Mouse (Mus musculus) erythroblast, embryonic 14.5 days (primary cell): Measurements from ENCODE around the gene Pde5a. TPM values are rescaled to one million over a fixed set of nuclear protein-coding genes. Genes with fewer than 3 reads are reported as not detected.

ENCODE experiments used
- H3K27me3 ChIP-seq: 2 replicates; pipeline ENCODE4 v1.6.1; 2012; ENCODE audit warnings: inconsistent platforms; ENCODE audit not compliant: control insufficient read depth
- H3K36me3 ChIP-seq: 2 replicates; pipeline ENCODE4 v1.6.1; 2012; ENCODE audit warnings: mild to moderate bottlenecking, inconsistent platforms; ENCODE audit not compliant: control insufficient read depth
- H3K4me1 ChIP-seq: 2 replicates; pipeline ENCODE4 v1.6.1; 2012; ENCODE audit warnings: inconsistent platforms; ENCODE audit not compliant: control insufficient read depth
- H3K4me3 ChIP-seq: replicated peaks from 2 replicates; pipeline ENCODE3; 2012; ENCODE audit warnings: moderate library complexity, mild to moderate bottlenecking, inconsistent platforms
- H3K9me3 ChIP-seq: 2 replicates; pipeline ENCODE4 v1.6.1; 2012; ENCODE audit warnings: low read length, inconsistent platforms, mixed read lengths; ENCODE audit not compliant: control insufficient read depth
- GATA1 ChIP-seq: IDR thresholded peaks from 2 replicates; pipeline ENCODE4 v1.6.1; 2012; ENCODE audit warnings: low read length, inconsistent platforms, mixed read lengths
- TAL1 ChIP-seq: IDR thresholded peaks from 3 replicates; pipeline ENCODE4 v1.6.1; 2012; ENCODE audit warnings: low read length, inconsistent platforms, mixed read lengths
- polyA plus RNA-seq: library from polyadenylated mRNA; stranded (reverse); fragments of >175 nt; gene quantifications from 2 replicates; pipeline ENCODE4 v1.2.3, GENCODE M21; 2012

Gene Pde5a
- polyA plus RNA-seq, 1 experiment = not detected

DNA sequence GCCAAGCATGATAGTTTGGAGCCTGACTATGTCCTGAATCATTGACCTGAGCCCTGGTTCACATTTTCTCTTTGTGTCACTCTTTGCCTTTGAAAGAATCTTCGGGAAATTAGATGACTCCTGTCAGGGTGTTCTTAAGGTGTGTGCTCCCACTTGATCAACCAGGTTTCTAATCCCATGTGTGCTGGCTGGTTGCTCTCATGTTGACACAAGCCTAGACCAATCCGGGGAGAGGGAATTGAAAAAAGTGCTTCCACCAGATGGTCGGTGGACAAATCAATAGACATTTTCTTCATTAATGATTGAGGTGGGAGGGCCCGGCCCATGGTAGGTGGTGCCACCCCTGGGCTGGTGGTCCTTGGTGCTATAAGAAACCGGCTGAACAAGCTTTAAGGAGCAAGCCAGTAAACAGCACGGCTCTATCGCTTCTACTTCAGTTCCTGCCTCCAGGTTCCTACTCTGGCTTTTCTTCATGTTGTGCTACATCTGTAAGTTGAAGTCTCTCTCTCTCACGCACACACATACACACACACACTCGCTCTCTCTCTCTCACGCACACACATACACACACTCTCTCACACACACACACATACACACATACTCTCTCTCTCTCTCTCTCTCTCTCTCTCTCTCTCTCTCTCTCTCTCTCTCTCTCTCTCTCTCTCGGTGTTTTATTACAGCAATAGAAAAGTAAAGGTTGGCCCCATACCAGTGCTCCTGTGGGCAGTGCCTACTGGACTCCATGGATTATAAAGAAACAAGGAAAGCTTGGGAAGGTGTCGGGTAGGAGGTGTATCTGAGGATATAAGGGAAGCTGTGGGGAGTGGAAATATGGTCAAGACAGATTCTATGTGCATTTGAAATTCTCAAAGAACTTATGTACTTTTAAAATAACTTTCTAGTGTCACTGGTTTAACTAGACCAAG lies 132.1 kb downstream of the Pde5a start:
- H3K27me3 ChIP-seq = no peaks in the 10 kb centered on the region
- H3K4me3 ChIP-seq = no peak overlapping the region
- TF ChIP-seq GATA1 (no peak), TAL1 (no peak)
- no peaks in the 10 kb centered on the region for H3K9me3 ChIP-seq
- no peaks in the 10 kb centered on the region for H3K36me3 ChIP-seq
- H3K4me1 ChIP-seq = no peaks in the 10 kb centered on the region

- no peak for TF ChIP-seq GATA1
- TF ChIP-seq TAL1 = no peak
- Histone ChIP-seq H3K4me3 (no peak overlapping the region), H3K27me3 (no peaks in the 10 kb centered on the region), H3K9me3 (no peaks in the 10 kb centered on the region), H3K36me3 (no peaks in the 10 kb centered on the region), H3K4me1 (no peaks in the 10 kb centered on the region)
These were observed 136.3 kb downstream of the Pde5a start for GRCm38 (mm10) chr3:122865092-122865491.

GRCm38 (mm10) chr3:122868270-122868669 lies 139.5 kb downstream of the Pde5a start:
- H3K9me3 ChIP-seq = no peaks in the 10 kb centered on the region
- no peaks in the 10 kb centered on the region for H3K4me1 ChIP-seq
- H3K27me3 ChIP-seq = no peaks in the 10 kb centered on the region
- no peaks in the 10 kb centered on the region for H3K36me3 ChIP-seq
- H3K4me3 ChIP-seq = no peak overlapping the region
- TF ChIP-seq GATA1 (no peak), TAL1 (no peak)

DNA sequence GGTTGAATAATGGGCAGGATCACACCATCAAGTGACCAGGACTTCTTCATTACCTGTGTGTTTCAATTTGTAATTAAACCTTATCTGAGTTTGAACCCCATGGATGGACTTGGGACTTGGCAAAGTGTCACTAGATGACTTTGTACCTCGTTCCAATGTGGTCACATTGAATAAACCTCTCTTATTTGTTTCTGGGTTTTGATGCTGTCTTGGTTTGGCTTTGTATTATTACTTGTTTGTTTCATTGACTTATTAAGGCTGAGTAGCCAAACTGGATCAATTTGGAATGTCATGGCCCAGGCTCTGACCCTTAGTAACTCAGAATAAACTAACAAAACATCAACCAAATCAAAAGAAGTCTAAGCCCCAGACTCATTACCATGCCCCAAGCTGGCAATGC lies 142.8 kb downstream of the Pde5a start:
- Histone ChIP-seq H3K4me3 (no peak overlapping the region), H3K4me1 (no peaks in the 10 kb centered on the region), H3K27me3 (no peaks in the 10 kb centered on the region), H3K36me3 (no peaks in the 10 kb centered on the region), H3K9me3 (no peaks in the 10 kb centered on the region)
- no peak for TF ChIP-seq GATA1
- TF ChIP-seq TAL1 = no peak

DNA sequence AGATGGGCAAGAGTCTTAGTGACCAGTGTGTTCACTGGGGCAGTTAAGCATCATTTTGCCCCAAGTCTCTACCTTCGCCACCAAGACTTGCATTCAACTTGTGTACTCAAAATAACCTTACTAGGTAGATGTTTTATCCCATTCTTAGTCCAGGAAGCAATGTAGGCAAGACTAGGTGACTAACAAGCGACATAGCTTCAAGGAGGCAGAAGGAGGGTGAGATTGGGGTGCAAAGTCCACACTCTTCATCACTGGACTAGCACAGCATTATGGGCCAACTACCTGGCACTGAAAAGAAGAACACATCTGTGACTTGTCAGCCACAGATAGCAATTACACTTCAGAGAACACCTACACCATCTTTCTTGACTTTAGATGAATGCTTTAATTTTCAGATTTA lies 148.1 kb downstream of the Pde5a start:
- H3K36me3 ChIP-seq = no peaks in the 10 kb centered on the region
- H3K4me3 ChIP-seq = no peak overlapping the region
- TF ChIP-seq GATA1 (no peak), TAL1 (no peak)
- no peaks in the 10 kb centered on the region for H3K27me3 ChIP-seq
- no peaks in the 10 kb centered on the region for H3K9me3 ChIP-seq
- H3K4me1 ChIP-seq = no peaks in the 10 kb centered on the region

- no peaks in the 10 kb centered on the region for H3K36me3 ChIP-seq
- no peak overlapping the region for H3K4me3 ChIP-seq
- H3K27me3 ChIP-seq = no peaks in the 10 kb centered on the region
- TF ChIP-seq TAL1 (no peak), GATA1 (no peak)
- no peaks in the 10 kb centered on the region for H3K9me3 ChIP-seq
- H3K4me1 ChIP-seq = no peaks in the 10 kb centered on the region
These were observed 148.8 kb downstream of the Pde5a start for GRCm38 (mm10) chr3:122877543-122877942.

- H3K9me3 ChIP-seq = no peaks in the 10 kb centered on the region
- H3K4me3 ChIP-seq = no peak overlapping the region
- H3K36me3 ChIP-seq = no peaks in the 10 kb centered on the region
- TF ChIP-seq GATA1 = no peak
- TF ChIP-seq TAL1 = no peak
- no peaks in the 10 kb centered on the region for H3K27me3 ChIP-seq
- H3K4me1 ChIP-seq = no peaks in the 10 kb centered on the region
These were observed 150.1 kb downstream of the Pde5a start for GRCm38 (mm10) chr3:122878705-122879315.

- Histone ChIP-seq H3K9me3 (no peaks in the 10 kb centered on the region), H3K4me1 (no peaks in the 10 kb centered on the region), H3K27me3 (no peaks in the 10 kb centered on the region), H3K36me3 (no peaks in the 10 kb centered on the region), H3K4me3 (no peak overlapping the region)
- TF ChIP-seq TAL1 (no peak), GATA1 (no peak)
These were observed 159.0 kb downstream of the Pde5a start for GRCm38 (mm10) chr3:122887505-122888301.

DNA sequence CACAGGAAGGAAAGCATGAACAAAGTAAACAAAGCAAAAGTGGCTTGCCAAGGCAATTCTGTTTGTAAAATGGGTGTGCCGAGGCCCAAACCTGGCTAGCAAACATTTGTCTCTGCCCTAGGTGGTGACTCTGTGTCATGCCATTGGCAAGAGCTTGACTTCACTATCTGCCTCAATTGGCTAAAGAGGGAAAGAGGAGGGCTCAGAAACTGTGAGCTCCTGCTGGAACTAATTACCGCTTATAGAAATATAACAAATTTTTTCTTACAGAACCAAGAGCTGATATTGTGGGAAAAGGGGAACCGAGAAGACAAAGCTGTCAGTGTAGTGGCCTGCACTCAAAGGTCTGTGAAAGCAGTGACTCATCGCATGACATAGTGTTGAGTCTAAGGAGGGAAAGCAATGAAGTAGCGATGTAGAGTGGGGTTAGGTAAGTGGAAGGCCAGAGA lies 159.6 kb downstream of the Pde5a start:
- Histone ChIP-seq H3K27me3 (no peaks in the 10 kb centered on the region), H3K9me3 (no peaks in the 10 kb centered on the region), H3K4me1 (no peaks in the 10 kb centered on the region), H3K36me3 (no peaks in the 10 kb centered on the region), H3K4me3 (no peak overlapping the region)
- TF ChIP-seq TAL1 (no peak), GATA1 (no peak)
